Mouse (Mus musculus) kidney, postnatal 10 days (tissue): ENCODE measurements at regions not wholly inside any gene's neighbourhood (a gene's known extent, or its start where the extent isn't known, plus 50 kb on each side); places are given as distances from the start of the nearest gene placed in this dataset.

Experiments
- DNase-seq: peaks from one replicate; pipeline ENCODE4 v3.0.0; 2021; ENCODE audit warnings: mixed read lengths

DNA sequence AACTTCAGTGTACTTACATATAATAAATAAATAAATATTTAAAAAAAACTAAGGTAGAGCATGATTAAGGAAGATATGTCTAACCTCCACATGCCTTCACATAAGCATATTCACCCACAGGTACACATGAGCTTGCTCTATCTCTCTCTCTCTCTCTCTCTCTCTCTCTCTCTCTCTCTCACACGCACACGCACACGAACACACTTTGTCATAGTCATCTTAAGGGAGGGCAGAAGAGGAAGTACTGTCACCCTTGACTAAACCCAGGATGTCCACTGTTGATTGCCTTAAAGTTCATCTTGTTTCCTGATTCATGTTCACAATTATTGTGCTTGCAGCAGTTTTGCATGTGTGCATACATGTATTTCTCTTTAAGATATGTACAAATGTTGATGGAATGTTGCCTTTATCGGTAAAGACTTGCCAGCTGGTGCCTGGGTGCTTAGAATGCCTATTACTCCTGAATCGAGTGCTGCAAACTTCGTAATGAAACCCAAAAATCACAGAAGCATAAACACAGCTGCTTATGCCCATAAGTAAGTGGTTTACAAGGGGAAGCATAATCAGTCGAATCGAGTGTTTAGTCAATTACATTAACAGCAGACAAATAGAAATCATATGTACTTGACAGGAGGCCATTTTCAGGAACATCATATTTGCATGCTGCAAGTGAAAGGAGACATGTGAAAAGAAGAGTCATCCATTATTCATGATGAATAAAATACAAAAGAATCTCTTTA, 84.3 kb downstream of the Tmem168 start:
- no peak for DNase-seq

DNA sequence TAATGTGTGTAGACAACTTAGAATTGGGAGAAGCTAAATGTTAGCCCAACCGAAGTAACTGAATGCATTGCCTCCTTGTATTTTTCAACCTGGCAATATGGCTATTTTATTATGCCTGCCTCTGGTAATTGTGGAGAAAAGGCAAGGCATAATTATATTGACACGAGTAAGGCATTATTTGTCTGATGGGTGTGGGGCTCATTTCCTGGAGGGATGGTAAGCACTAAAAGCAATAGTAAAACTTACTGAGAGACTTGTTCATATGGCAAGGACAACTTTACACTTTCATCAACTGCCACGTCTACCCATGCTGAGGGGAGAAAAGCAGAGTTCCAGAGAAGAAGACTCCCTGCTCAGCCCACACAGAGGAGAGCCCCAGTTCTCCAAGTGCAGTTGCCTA, 93.8 kb downstream of the Tmem168 start:
- DNase-seq: no peak

DNA sequence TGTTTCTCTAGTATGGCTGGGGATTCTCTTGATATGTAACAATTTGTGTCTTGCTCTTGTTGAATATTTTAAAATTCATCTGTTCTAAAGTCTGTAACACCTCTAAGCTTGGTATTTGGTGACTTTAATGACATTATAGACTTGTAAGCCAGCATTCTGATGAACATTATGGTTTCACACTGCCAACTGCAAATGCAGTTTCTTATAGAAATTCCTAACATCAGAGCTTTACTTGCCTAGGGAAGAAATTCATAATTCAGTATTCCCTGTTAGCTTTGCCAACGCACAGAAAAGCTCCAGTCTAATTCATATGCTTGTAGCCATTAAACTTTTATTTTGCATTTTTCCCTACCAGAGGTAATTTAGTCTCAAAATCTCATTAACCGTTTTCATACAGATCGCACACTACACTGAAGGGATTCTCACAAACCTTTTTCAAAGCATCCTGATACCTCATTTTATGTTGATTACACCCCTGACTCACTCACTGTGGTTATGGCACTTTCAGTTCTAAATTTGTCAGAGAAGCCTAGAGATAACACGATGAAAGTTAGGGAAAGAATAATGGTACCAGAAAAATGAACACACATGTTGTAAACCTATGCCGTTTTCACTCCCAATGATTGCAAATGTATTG, 131.3 kb downstream of the Tmem168 start:
- DNase-seq: no peak

DNA sequence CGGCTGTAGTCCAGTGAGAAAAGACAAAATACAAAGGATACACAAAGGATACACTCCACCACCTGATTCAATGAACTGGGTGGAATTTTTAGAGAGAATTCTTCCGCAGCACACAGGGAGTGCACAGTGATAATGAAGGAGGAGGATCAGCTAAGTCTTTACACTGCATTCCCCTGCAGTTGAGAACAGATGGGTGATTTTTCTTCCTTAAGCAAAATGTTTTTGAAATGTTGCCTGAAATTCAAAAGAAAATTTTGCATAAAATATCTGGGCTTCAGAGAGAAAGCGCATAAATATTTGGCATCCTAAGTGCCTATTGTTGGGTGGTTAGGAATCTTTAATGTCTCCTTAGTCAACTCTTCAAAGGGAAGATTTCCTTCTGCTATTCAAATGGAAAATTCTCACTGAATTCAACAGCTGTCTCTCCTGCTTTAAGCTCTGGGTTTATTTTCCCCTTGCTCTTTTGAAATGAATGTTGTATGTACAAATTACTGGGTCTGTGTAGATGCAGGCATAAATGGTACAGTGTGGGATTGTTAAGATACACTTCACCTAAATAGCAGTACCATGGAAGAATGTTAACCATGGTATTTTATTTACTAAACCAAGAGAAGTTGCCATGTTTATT, 158.6 kb downstream of the Tmem168 start:
- DNase-seq: no peak

DNA sequence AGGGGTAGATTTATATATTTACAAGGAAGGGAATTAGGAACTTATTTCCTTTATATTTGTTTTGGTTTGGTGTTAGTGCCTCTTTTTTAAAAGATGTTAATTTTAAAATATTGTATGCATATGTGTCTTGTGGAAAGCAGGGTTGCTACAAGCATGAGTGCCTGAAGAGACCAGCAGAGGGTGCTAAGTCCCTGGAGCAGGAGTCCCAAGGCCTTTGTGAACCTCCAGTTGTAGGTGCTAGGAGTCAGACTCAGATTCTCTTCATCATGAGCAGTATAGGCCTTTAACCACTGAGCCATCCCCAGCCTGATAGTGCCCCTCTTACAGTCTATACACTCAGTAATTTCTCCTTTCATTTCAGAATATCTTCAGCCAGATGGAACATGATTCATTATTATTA, 189.0 kb upstream of the Vwde start:
- DNase-seq: peak; percentile 29

DNA sequence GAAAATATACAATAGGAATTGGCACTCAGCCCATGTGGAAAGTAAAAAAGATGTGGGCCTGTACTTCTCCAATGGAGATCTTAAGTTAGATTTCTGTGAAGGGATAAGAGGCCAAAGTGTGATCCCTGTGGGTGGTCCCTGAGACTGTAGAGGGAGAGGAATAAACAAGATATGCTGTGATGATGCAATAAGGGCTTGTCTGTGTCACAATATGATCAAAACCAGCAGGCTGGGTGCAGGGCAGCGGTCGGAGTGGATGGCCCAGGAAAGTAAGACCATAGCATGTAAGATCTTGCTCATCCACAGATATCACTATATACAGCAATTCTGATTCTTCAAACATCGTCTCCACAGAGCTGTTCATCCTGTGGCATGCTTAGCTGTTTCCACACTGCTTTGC, 188.3 kb upstream of the Vwde start:
- no peak for DNase-seq

DNA sequence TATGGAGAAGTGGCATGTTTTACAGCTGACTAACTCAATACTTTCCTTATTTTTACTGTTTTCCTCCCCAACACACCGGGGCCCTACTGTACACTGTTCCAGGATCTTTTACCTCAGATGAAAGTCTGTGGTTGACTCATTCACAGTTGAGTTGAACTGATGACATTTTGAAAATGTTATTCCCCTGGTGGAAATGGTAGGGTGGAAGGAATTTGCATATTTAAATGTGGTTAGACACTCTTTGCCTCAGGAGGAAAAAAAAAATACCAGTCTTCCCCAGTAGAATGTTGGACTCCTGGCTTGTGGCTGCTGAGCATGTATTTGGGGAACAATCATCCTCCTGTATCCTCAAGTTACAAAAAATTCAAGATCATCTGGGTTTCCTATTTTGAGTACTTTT, 159.7 kb upstream of the Vwde start:
- no peak for DNase-seq

DNA sequence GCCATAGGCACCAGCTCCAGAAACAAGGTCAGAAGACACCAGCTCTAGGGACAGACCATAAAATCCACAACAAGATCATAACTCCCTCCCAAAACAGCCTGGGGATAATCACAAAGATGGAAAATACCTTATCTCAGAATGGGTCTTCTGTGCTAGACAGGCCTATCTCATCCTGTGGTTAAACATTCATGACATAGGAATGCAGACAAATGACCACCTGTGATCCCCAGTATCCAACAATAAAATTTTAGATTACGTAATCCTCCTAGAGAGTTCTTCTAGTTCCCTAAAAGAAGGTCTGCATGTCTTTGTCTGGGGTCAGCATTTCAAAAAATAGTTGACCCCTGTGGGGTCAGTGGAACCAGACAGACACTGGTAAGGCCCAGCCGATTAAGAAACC, 158.4 kb upstream of the Vwde start:
- no peak for DNase-seq

DNA sequence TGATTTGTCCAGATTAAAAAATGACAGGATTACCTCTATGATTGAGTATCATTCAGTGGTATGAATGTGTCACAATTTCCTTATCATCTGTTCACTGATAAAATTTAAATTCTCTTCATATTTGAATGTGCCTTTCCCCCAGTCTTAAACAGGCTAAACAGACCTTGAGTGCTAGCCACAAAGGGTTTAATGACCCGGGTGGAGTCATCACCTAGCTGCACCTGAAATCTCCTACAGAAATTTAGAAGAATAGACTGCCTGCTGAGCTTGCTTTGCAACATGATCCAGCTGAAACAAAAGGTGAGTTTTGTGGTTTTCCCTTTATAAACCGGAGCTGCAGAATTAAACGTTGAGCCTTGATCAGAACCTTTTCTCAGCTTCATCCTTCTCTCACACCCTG, 156.1 kb upstream of the Vwde start:
- DNase-seq: no peak

DNA sequence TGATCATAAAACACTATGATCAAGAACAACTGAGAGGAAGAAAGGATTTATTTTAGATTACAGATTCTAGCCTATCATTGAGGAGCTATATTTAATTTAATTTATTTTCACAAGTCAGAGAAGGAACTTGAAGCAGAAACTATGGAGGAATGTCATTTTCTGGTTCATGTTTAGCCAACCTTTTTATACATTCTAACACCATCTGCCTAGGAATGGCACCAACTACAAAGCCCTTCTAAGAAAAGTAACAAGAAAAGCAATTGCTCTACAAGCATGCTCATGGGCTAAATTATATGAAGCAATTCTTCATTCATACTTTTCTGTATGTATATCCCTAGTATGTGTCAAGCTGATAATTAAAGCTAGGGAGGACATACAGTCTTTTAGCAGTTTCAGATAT, 155.0 kb upstream of the Vwde start:
- DNase-seq: no peak

DNA sequence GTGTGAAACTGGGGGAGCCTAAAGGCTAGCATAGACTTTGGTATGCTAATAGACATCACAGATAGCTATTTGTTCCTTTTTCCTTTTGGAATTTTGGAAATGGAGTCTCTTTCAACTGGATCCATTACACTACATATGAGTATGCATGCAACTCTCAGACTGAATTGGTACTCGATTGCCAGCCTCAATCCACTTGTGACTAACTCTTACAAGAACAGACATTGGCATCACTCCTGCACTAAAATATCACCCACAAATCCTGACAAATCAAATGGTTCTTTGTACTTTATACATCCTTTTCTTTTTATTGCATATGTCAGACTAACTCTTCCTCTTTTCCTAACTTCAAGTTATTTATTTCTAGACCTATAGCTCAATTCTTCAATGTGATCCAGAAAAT, 149.1 kb upstream of the Vwde start:
- no peak for DNase-seq

DNA sequence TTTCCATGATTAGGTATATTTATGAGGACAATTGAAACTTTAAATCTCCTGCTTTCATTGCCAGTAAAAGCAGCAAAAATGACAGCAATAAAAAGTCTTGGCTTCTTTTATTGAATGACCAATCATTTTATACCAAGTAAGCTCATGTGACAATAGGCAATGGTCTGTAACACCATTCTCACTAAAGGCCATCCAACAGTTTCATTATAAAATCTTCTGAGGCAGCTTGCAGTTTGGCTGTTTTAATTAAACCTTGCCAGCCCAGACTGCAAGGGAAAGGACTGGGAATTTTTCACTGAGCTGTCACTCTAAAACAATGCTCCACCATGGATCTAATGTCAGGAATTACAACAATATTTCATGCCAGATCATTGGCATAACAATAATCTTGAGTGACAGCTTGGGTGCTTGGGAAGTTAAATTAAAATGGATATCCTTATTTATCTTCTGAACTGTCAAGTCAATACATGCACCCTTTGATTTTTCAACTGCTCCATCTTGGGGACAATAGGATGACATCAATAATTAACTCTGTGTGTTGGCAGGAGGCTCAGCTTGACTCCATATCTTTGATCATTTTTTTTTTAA, 145.0 kb upstream of the Vwde start:
- DNase-seq: no peak
